Mouse (Mus musculus) retina, postnatal 7 days (tissue): ENCODE measurements around the gene Tex21.
"Not testable (repeated sequence)": the region's sequence is repeated elsewhere in the genome, so short reads cannot be mapped to it uniquely, and the experiment has no call there.

Source experiments
- DNase-seq: peaks from one replicate; pipeline ENCODE4 v3.0.0-alpha.2; 2012; ENCODE audit warnings: low read depth, low spot score

Gene Tex21

GRCm38 (mm10) chr12:76195912-76196708 lies 50.4 kb downstream of the Tex21 start:
- DNase-seq: peak; percentile 51

DNA sequence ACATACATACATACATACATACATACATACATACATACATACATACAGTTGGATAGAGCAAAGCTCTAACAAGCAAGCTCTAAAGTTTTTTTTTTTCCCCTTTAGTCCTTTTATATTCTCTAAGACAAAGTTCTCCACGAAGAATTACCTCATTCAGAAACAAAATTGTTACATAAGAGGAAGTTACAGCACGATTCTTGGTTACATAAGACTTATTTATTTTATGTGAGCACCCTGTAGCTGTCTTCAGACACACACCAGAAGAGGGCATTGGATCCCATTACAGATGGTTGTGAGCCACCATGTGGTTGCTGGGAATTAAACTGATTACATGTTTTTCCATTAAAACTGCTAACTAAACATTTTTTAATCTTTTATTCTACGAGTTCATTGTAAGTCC lies 52.0 kb downstream of the Tex21 start:
- DNase-seq: no peak

DNA sequence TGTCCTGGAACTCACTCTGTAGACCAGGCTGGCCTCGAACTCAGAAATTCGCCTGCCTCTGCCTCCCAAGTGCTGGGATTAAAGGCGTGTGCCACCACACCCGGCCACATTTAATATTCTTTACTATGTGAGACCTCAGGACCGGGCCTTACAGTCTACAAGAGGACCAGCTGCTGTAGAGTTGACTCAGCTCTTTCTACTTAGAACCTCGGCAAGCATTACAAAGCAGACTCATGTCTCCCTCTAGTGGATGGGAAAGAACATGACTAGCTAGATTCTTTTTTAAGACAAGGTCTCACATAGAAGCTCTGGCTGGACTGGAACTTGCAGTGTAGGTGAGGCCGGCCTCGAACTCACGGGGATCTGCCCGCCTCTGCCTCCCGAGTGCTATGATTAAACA lies 55.6 kb downstream of the Tex21 start:
- DNase-seq: peak; percentile 58

DNA sequence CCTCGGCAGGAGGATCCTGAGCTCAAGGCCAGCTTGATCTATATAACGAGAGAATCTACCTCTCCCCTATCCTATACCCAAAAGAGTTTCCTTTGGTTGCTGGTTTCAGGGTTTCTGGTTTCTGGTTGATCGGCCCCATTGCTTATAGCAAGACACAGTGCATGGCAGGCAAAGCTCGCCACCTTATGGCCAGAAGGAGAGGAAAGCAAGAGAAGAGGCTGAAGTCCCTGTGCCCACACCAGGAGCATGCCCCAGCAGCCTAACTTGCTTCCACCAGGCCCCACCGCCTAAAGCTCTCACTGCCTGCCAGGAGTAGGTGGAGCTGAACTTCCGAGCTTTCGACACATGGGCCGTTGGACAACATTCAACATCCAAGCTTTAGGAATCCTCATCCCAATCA lies 58.7 kb downstream of the Tex21 start:
- no peak for DNase-seq

GRCm38 (mm10) chr12:76186473-76186872 lies 60.1 kb downstream of the Tex21 start:
- no peak for DNase-seq

DNA sequence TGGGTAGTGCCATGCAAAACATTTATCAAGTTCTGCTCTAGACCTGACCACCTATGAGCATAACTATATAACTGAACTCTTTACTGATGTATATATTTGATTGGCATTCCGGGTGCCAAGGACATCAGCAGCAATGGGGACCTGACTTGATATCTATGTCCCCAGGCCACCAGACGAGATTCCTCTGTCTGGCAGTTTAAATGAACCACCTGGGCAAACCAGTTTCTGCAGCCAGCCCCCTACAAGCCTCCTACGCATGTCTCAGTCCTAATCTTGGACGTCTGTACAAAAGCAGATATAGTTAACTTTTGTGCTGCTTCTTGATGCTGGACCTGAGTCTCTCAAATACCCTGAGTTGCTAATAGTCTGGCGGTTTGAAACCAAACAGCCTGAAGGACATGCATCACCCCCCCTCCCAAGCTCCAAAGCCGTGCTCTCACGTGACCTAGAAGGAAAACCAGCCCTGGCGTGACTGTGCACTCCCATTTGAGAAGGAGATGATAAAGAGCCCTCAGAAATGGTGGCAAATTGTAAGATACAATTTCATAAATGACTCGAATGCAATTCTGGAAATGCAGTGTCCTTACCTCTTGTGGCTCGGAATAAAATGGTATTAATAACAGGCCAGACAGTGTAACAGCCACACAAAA lies 61.3 kb downstream of the Tex21 start:
- no peak for DNase-seq

- DNase-seq: no peak
These were observed 62.3 kb downstream of the Tex21 start for GRCm38 (mm10) chr12:76184271-76184670.

GRCm38 (mm10) chr12:76182831-76183230 lies 63.7 kb downstream of the Tex21 start:
- no peak for DNase-seq

GRCm38 (mm10) chr12:76181471-76181870 lies 65.1 kb downstream of the Tex21 start:
- no peak for DNase-seq

GRCm38 (mm10) chr12:76180442-76180841 lies 66.1 kb downstream of the Tex21 start:
- DNase-seq: no peak

GRCm38 (mm10) chr12:76179527-76179926 lies 67.0 kb downstream of the Tex21 start:
- no peak for DNase-seq

GRCm38 (mm10) chr12:76179051-76179450 lies 67.5 kb downstream of the Tex21 start:
- DNase-seq: no peak

DNA sequence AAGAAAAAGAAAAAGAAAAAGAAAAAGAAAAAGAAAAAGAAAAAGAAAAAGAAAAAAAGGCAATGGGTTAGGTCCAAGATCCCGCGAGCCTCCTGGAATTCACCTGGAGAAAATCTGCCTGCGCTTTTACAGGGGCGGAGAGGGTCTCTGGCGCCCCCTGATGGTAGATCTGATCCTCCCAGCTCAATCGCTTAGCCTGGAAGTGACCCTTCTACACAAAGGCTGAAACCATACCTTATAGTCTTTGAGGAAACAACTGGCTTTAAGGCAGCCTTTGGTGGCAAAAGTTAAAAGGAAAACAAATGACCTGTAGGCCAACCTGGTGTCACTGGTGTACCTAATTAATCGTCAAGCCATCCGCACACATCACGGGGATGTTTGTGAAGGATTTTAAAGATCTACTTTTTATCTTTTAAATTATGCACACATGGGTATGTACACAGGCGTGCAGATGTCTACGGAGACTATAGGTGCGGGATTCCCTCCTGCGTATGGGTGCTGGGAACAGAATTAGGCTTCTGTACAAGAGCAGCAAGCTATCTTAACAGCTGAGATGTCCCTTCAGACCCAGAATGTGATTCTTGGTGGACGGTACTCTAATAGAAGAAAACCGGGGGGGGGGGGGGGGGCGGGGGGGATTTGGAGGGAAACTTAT lies 68.6 kb downstream of the Tex21 start:
- DNase-seq: peak; percentile 46

DNA sequence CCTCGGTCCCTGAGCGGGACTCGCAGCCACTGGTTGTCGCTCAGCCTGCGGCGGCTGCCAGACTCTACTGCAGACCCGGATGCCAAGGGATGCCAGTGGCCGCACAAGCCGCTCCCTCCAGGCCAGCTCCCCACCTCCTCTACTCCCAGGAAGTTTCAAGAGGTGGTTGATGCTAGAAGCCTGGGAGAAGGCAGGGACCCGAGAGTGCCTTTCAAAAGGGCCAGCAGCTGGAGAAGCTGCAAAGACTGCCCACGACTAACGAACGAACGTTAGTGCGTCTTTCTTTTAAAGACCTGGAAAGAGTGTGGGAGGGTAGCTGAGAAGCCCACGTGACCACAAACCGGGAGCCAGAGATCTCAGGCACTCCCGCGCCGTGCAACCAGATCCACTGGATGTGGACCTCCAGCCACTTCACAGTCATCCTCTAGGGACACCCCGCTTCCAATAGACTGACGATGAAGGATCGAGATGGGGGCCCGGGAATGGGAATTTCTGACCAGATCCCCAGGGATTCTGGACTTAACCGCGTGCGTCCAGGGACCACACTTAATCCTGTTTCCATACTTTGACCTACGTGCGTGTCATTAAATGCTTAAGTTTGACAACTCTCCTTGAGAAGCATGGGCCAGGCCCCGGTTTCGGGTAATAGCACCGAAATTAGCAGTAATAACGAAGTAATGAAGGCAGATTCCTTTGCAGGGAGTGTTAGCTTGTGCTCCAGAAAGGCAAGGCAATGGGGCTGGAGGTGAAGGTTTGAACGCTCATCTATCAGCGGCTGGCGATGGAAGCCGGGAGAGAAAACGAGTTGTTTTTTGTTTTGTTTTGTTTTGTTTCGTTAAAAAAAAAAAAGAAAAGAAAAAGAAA lies 69.3 kb downstream of the Tex21 start, which contains the start of gene Esr2:
TSS of gene Esr2 (minus strand) at position 260 of the 864 bp plus-strand sequence.
- no peak for DNase-seq

DNA sequence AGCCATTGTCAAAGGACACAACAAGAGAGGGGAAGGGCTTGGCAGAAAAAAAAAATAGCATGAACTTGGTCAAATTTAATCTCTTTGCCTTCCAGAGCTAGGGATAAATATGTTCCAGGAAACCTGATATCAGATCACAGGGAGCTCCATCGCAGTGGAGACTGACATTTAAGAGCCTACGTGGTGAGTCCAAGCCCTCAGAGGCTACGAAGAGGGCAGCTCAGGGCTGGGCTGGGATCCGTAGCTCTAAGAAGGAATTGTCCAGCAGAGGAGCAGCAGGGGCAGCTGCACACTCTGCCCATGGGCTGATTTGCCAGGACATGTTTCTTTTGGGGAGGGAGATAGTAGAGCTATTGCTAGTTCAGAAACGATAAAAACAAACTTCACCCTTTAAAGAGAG lies 80.9 kb downstream of the Tex21 start:
- DNase-seq: no peak

- DNase-seq: not testable (repeated sequence)
These were observed 94.2 kb downstream of the Tex21 start for GRCm38 (mm10) chr12:76152389-76152788.
